Mouse (Mus musculus) frontal cortex, adult (tissue): Measurements from ENCODE around the gene Sdcbp2.

Source experiments
- ATAC-seq: cut with Nextera tagmentation; 2 replicates; pipeline ENCODE4 v1.9.2; 2017; ENCODE audit warnings: mild to moderate bottlenecking, moderate library complexity, mixed read lengths; ENCODE audit not compliant: low TSS enrichment

Sdcbp2 gene

DNA sequence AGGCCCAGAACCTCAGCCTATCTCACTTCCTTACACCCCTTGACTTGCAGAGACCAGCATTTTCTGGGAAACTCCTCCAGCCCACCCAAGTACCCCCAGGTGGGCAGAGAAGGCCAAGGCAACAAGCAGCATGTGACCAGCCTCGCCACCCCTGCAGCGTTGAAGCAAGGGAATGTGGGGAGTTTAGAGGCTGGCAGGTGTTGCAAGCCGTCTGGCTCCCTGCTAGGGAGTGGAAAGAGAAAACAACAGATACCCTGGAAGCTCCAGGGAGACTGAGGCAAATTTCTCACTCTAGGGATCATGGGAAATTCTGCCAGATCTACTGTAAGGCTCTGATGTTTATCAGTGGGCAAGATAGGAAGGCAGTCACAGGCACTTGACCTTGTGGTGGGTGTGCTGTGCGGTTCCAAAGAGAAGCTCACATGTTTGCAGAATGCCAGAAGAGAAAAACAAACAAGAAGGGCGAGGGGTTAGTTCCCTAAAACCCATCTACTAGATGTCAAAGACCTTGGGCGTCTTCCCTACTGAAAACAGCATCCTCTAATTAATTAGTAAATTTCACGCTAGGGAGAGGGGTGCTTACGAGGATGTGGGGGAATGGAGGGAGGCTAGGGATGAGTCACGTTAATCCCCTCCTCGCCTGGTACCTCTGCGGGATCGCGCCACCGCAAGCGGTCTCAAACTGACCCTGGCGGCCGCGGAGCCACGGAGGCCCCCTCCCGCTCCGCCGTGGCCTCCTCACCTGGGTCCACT lies 59.2 kb downstream of the Sdcbp2 start:
- ATAC-seq = peak; percentile 10; the same call in 1 of the 2 replicates

DNA sequence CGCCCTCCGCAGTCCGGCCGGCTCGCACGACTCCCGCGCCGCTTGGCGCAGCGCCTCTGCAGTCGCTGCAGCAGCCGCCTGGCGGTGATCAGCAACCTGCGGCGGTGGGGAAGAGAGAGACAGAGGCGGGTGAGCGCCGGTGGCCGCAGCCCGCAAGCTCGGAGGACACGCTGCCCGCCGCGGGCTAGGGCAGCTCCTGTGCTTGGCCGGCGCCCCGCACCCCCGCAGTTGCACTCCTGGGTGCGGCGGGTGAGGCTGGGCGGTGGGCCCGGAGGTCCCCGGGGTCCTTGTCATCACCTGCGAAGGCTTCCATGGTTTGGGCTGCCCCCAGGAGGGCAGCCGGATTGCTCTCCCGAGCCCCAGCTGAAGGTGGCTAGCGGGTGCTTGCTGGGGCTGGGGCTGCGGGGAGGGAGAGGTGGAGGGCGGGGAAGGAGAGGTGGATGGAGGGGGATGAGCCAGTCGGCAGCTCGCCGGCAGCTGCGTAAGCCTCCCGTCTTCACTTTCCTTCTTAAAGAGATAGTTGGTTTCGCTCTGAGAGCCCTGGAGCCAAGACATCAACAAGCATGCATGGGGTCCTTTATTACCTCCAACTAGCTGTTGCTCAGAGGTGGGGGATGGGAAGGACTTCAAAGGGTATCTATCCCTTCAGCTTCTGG lies 59.9 kb downstream of the Sdcbp2 start, which contains the start of gene Snph:
TSS of gene Snph (minus strand) at position 435 of the 656 bp plus-strand sequence.
- peak; percentile 73 for ATAC-seq

DNA sequence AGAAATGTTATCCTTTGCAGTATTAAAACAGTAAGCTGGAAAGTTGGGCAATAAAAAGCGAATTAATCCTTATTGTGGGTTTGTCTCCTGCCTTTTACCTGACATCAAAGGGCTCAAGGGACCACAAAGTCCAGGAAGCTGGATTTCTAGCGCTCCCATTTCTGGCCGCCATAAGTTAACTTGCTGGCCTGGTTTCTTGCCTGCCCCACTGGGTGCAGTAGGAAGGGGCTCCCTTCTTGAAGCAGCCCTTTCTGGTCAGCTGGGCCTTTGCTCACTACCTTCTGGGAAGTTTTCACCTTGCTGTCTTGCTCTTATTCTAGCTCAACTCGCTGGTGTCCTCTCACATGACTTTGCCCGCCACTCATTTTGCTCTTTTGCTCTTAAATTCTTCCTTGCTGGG lies 60.6 kb downstream of the Sdcbp2 start:
- ATAC-seq = no peak

DNA sequence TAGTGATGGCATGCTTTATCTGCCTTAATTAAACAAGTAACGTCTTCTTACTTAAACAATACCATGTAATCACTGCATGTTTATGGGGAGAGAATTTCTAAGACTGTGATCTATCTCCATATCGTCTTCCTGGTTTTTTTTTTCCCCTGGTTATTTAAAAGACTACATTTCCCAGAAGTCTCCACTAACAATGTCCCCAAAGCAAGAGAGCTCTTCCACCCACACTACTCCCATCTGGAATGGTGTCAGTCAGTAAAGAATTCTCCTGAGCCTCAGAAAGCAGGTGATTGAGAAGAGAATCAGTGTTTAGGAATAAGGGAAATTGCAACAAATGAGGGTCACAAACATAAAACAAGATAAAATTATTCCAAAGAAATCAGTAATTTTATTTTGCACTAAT lies 62.5 kb downstream of the Sdcbp2 start:
- ATAC-seq = peak; percentile 58

DNA sequence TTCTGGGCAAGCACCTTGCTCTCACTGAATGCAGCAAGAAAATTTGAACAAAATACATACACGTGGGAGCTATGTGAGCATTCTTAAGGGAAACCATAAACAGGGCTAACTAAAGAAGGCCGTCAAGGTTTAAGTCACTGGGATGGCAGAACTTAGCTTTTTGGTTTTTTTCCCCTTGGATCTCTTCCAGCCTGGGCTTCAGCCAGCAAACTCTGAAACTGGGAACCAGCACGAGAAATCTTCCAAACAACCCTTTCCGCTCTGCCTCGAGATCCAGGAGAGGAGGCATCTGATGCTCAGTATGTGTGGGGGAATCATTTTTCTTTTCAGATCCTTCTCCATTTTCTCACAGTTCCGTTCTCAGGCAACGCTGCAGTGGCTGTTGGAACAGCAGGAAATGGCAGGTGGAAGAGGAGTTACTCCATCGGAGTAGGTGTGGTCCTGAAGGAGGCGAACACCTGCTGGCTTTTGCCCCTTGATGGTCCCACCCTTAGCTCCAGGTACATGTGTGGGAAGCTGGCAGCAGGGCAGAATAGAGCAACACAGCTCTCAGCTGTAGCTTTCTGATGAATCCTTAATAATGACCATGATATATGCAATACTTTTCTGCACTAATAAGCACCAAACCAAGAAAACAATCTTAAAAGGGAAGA lies 63.1 kb downstream of the Sdcbp2 start:
- 0 out of 2 replicates have a peak, but pooled peaks have one; percentile 4 for ATAC-seq

DNA sequence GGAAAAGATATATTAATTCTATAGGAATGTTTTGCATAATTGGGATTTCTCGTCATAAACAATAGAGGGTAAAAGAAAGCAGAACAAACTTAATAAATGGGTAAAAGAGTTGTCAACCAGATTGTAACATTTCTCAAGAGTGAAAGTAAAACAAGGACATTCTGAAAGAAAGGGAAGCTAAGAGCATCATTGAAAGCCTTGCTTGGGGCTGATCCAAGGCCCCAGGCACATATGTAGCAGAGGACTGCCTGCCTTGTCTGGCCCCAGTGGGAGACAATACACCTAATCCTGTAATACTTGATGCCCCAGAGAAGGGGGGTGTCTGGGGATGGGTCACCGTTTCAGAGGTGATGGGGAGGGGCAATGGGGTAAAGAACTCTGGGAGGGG lies 63.6 kb downstream of the Sdcbp2 start:
- no peak for ATAC-seq
